Mouse (Mus musculus): ENCODE measurements around the gene AA986860.

DNA sequence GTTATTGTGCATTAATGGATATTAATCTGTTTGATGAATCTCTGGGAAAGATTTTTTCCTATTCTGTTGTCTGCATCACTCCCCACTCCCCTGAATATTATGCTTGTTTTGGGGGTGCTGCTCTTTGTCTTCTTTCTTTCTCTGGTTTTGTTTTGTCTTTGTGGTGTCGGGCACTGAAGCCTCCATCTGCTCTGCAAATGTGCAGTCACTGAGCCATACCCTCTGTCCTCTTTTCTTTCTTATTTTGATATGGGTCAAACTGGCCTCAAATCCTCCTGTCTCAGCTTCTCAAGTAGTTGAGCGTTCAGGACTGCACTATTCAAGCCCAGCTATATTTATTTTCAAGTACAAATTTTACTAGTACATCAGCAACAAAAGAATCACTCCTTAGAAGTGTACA is 43.5 kb downstream of the AA986860 start:
- TF ChIP-seq EP300 (optimal IDR thresholded peaks at IDR 0.05) (no peak), CTCF (IDR thresholded peaks at IDR 0.05; ENCODE audit: low read depth) (no peak)
